Mouse (Mus musculus) cerebral cortex, adult 2 months (tissue): Measurements from ENCODE around the gene Acyp2.

Source experiments
- WGBS: fragments of 180-500 bp; shearing (Covaris S2); methylation state at CpG from one replicate; pipeline ENCODE4 v1.1.7; 2018; 5-methylcytosine and 5-hydroxymethylcytosine counted together

Acyp2 gene

DNA sequence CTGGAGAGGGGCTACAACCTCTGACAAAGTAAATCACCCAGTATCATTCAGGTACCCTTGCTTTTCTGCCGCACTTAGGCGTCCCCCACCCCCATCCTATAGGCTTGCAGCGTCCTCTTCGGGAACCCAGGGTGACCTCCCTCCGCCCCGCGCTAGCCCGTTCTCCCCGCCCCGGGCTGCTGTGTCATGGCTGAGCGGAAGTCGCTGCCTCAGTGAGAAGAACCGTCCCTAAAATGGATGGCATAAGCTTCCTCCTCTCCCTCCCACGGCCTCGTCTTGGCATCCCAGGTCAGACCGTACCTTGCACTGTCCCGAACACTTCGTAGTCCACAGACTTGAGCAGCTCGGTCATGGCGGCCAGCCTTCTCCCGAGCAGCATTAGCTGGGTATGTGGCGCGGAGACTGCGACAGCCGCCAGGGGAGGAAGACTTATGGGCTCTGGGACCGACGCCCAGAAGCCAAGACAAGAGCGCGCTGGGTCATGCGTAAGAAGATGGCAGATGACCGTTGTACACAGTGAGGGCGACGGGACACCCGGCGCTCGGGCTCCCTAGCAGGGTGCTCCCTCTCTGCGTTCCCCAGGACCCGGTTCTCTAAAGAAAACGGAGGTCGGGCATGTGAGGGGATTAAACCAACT, at the start of gene Acyp2:
Gene Acyp2, minus strand, starts transcription at position 587 of the 637 bp plus-strand sequence.
- WGBS, result under 1% methylated on average over 40 of the region's 40 CpGs

DNA sequence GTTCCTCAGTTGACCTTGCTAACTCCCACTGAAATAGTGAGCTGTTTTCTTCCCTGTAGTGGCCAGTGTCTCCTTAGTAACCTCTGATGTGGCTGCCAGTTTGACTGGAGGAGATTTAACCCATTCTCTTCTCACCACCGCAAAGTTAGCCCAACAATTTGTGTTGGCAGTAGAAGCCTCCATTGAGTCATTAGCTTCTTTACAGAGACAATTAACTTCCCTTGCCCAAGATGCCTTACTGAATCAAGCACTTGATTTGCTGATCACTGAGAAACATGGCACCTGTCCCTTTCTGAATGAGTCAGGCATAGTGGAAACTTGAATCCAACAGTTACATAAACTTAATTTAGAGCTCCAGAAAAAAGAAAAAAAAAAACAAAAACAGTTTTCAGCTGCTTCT, 40.0 kb upstream of the Acyp2 start:
- 57% methylated on average over 1 of the region's 1 CpGs for WGBS

DNA sequence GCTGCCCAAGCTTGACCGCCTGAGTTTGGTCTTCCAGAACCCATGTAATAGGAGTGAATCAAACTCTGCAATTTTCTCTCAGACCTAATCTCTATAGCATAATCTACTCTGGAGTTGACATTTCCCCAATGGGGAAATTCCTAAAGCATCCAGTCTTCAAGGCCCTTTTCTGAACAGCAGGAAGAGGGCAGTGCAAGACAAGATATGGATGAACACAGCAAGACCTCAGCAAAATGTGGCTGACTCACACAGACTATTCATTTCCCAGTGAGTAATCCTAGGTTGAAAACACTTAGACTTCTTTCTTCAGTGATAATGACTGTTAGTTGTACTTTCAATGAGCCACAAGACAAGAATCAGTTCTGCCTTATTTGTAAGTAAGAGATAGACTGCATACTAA, 26.7 kb upstream of the Acyp2 start:
- WGBS, result 85% methylated on average over 1 of the region's 1 CpGs

GRCm38 (mm10) chr11:30672719-30673118, 23.3 kb upstream of the Acyp2 start:
- 24% methylated on average over 1 of the region's 1 CpGs for WGBS

DNA sequence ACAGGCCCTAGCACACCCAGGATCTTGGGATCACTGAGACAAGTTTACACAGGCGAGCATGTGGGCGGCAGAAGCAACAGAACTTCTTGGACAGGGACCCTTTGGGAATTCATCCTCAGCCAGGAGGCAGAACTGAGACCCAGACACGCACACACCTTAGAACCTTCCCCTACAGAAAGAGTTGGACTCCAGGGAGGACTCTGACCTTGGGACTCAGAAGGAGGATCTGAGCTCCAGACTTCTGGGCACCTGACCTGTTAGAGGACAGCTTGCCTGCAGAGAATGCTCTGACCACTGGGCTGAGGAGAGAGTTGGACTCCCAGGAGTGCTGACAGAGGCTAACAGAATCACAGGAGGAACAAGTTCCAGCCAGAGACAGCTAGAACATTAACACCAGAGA, 13.6 kb upstream of the Acyp2 start:
- WGBS, result 96% methylated on average over 3 of the region's 3 CpGs

GRCm38 (mm10) chr11:30662591-30662990, 13.2 kb upstream of the Acyp2 start:
- 89% methylated on average over 2 of the region's 2 CpGs for WGBS

GRCm38 (mm10) chr11:30657069-30657468, 7.7 kb upstream of the Acyp2 start:
- WGBS, result 13% methylated on average over 2 of the region's 2 CpGs

GRCm38 (mm10) chr11:30656060-30656459, 6.7 kb upstream of the Acyp2 start:
- 80% methylated on average over 4 of the region's 4 CpGs for WGBS

- 55% methylated on average over 1 of the region's 1 CpGs for whole genome bisulfite sequencing
These were observed 1.0 kb upstream of the Acyp2 start for GRCm38 (mm10) chr11:30650416-30650815.

DNA sequence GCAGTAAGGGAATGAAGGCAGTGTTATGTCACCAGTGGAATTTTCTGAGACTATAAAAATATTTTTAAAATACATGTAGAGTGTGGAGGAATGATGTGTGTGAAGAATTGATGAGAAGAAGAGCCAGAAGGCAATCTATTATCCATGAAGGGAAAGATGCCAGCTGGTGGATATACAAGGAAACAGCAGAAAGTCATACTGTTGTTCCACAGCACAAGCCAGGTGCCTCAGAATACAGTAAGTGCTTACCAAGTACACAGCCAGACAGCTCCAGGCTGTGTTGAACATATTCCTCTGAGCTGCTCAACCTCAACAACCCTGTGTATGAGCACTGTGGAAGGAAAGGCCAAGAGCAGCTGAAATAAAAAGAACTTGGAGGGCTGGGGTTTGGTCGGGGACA, 13.7 kb downstream of the Acyp2 start:
- 91% methylated on average over 1 of the region's 1 CpGs for WGBS

DNA sequence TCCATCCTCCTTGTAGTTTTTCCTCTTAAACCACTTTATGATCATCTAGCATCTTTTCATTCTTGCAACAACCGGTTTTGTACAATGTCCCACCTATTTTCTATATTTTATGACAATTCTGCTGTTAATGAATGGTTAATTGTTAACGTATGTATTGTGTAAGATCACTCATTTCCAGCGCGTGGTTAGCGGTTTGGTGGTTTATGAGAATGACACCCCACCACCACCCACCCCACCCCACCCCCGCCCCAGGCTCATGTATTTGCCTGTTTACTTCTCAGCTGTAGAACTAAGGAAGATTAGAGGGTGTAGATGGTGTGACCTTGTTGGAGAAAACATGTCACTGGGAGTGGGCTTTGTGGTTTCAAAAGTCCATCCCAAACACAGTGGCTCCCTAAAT, 18.9 kb downstream of the Acyp2 start:
- WGBS, result 94% methylated on average over 6 of the region's 6 CpGs

DNA sequence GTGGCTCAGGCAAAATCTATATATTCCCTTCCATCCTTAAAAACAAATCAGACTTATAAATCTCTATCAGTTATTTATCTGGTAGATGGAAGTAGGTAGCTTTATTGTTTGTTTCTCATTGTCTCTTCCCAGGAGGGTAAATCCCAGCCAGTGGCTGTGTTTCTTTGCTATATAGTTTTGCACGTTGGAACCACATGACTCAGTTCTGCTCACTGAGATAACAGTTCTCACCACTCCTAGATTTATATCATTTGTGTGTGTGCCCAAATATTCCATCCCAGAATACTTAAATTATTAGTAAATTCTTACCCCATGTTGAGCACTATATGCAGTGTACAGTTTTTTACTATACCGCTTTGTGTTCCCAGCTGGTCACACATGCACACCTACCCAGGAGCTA, 26.2 kb downstream of the Acyp2 start:
- 88% methylated on average over 2 of the region's 2 CpGs for WGBS

- 94% methylated on average over 1 of the region's 1 CpGs for WGBS
These were observed 27.7 kb downstream of the Acyp2 start for GRCm38 (mm10) chr11:30621386-30622363.

DNA sequence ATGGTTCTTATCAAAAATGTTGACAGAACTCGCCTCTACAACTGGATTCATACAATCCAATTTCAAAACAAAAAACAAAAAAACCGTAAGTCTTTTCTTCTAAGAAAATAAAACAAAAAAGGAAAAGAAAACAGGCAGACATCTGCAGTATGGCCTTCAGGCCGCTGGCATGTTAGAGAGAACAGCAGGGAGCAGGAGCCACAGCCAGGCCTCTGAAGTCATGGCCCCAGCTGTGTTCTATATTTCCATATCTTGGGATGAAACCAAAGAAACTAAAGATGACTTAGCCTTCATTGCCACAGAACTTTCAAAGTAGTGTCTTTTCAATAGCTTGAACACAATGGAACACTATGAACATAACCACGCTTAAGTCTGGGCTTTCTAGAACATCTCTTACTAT, 31.2 kb downstream of the Acyp2 start:
- 76% methylated on average over 4 of the region's 4 CpGs for WGBS

DNA sequence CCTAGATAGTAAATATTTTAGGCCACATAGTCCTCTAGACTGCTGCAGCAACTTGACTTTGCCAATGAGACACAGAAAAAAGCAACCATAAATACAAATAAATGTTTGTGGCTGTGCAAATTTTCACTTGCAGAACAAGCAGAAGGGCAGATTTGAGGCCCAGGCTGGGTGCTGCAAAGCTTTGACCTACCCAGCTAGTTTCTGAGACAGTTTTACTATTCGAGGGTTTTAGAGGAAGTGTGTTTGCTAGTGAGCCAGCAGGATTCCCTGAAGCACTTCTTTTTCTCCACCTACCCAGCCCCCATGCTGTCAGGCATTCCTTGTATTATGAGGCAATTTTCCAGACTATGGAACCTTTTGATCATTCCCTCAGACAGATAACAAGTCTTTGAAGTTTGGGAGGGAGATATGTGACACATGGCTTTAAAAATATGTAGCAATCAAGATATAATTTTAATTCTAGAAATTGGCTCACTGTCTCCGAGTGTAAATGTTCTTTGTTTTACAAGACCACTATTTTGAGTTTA, 31.8 kb downstream of the Acyp2 start:
- 38% methylated on average over 2 of the region's 2 CpGs for WGBS

DNA sequence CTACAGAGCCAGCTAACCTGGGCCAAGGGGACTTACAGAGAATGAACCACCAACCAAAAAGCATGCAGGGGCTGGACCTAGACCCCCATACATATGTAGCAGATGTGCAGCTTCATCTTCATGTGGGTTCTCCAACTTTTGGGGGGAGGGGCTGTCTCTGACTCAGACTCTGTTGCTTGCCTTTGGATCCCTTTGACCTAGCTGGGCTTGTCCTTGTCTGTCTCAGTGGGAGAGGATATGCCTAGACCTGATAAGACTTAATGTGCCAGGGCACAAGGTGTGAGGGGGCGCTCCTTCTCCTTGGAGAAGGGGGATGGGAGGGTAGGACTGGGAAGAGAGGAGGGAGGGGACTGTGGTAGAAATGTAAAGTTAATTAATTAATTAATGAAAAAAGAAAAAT, 33.4 kb downstream of the Acyp2 start:
- 93% methylated on average over 1 of the region's 1 CpGs for WGBS

DNA sequence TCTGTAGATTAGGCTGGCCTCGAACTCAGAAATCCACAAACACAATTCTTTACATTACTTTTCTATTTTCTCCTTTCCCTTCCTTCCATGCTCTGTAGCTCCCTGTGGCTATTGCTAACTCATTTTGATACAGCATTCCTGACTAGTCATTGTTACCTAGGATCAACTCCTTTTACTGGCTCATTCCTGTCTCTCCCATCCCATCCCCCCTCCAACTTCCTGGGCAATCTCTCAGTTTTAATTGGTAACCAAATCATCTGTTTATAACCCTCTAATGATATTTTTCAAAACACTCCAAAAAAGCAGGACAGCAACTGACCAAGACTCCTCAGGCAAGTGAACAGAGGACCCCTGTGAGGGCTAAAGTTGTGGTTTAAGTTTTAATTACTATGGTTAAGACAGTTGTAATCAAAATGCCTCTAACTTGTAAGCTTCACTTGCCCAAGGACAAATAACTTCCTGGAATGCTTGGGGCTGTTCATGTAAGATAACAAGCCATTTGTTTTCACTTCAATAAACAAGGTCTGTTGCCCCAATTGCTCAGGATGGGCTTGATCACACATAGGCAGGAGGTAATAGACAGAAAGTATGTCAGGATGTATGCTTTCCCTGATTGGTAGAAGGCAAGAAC, 35.4 kb downstream of the Acyp2 start:
- 82% methylated on average over 1 of the region's 1 CpGs for WGBS

- 98% methylated on average over 1 of the region's 1 CpGs for WGBS
These were observed 40.1 kb downstream of the Acyp2 start for GRCm38 (mm10) chr11:30609247-30609646.

DNA sequence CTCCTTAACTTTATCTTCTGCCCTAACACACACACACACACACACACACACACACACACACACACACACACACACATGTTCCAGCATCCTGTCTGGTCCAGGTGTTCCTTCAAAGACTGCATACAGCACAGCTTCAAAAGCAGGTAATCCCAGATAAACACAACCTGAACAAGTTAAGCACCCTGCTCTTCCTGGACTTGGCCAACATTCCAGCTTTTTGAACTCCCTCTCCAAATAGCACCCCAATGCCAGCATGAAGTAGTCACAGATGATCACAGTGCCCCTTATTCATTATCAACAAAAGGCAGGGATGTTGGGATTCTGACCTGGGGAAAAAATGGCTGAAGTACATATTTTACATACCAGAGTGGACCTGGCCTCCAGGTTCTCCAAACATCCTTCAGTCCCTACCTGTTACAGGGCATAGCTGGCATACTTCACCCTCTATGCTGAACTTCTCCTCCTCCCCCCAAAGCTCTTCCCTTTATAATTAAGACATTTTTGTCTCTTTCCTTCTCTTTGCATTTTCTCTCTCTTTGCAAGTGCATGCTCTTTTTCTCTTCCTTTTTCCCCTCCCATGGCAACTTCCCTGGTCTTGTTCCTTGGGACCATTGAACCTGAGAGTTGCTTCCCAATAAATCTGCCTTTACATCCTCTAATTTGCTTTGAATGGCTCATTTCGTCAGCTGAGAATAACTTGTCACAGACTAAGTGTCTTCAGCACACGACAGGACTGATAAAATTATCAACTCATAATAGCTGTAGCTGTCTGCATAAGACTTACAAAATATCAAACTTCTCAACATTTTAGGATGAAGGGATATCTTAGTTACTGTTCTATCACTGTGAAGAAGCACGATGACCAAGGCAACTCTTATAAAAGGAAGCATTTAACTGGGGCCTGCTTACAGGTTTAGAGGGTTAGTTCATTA, 41.5 kb downstream of the Acyp2 start:
- WGBS, result 72% methylated on average over 3 of the region's 3 CpGs

GRCm38 (mm10) chr11:30597259-30597658, 52.1 kb downstream of the Acyp2 start:
- WGBS, result 85% methylated on average over 3 of the region's 3 CpGs

DNA sequence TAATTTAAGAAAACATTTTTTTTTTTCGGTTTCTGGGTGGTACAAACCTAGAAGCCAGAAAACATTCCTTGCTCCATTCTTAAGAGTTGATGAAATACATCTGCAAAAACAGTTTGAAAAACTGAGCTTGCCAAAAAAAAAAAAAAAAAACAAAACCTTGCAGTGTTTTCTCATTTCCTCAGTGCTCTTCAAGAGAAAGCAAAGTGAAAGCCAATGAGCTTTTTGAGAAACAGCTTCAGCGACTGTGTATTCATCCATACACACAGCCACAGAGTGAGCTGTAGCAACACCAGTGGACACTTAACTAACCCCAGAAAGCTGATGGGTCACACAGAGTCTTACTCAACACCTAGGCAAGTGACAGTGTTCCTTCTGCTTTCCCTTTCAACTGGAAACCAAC, 69.4 kb downstream of the Acyp2 start:
- 71% methylated on average over 2 of the region's 2 CpGs for WGBS
